Mouse (Mus musculus) hindbrain, embryonic 15.5 days (tissue): ENCODE data around the gene Myh2. TPM values are rescaled to one million over a fixed set of nuclear protein-coding genes. Genes with fewer than 3 reads are reported as not detected.

Experiments
- ATAC-seq: fragments of 200-750 bp; cut with Nextera tagmentation; 2 replicates; pipeline ENCODE4 v1.8.0; 2017; ENCODE audit warnings: low read depth, moderate number of reproducible peaks, moderate TSS enrichment; ENCODE audit not compliant: low FRiP score
- H3K27ac ChIP-seq: fragments of 300-500 bp; sonication (generic); replicated peaks from 2 replicates; pipeline ENCODE4 v1.5.1; 2015; ENCODE audit warnings: mild to moderate bottlenecking, inconsistent platforms
- H3K27me3 ChIP-seq: fragments of 300-500 bp; sonication (generic); 2 replicates; pipeline ENCODE4 v1.6.1; 2015; ENCODE audit warnings: control low read depth, inconsistent platforms
- H3K36me3 ChIP-seq: fragments of 300-500 bp; sonication (generic); 2 replicates; pipeline ENCODE4 v1.6.1; 2015; ENCODE audit warnings: control low read depth, inconsistent platforms
- H3K4me1 ChIP-seq: fragments of 300-500 bp; sonication (generic); replicated peaks from 2 replicates; pipeline ENCODE4 v1.6.1; 2015; ENCODE audit warnings: control low read depth, inconsistent platforms
- H3K4me2 ChIP-seq: fragments of 300-500 bp; sonication (generic); 2 replicates; pipeline ENCODE4 v1.6.1; 2015; ENCODE audit warnings: moderate library complexity, mild to moderate bottlenecking, inconsistent platforms
- H3K4me3 ChIP-seq: fragments of 300-500 bp; sonication (generic); 2 replicates; pipeline ENCODE4 v1.5.1; 2015; ENCODE audit warnings: mild to moderate bottlenecking, inconsistent platforms
- H3K9ac ChIP-seq: fragments of 300-500 bp; sonication (generic); 2 replicates; pipeline ENCODE4 v1.6.1; 2015; ENCODE audit warnings: inconsistent platforms
- H3K9me3 ChIP-seq: fragments of 300-500 bp; sonication (generic); 2 replicates; pipeline ENCODE4 v1.6.1; 2016; ENCODE audit warnings: control low read depth, inconsistent platforms
- WGBS: fragments of 180-500 bp; shearing (Covaris S2); methylation state at CpG from one replicate; pipeline ENCODE4 v1.1.7; 2015; 5-methylcytosine and 5-hydroxymethylcytosine counted together
- polyA plus RNA-seq: library from polyadenylated mRNA; unstranded; fragments of >200 nt; fragmentation: Nextera tagmentation; extraction: Ambion mirVana; gene quantifications from 2 replicates; pipeline ENCODE4 v1.2.1, GENCODE M21; 2015

The Myh2 gene
- polyA plus RNA-seq, 1 experiment from 2014 or later = 0.29 TPM

DNA sequence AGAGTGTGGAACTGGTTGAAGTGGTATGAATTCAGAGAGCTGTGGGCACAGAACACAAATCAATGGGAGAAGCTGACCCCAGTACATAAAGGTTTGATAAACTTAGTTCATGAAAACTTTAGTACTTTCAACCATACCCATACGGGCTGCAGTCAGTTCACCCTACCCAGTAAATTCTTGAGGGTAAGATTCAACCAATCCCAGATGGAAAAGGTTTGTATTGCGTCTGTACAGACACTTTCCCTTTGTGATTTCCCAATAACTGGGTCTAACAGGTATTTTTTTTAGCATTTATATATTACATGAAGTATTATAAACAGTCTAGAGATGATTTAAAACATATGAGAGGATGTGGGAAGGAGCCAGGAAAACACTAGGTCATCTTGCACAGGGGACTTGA is 15.2 kb upstream of the Myh2 start:
- Histone ChIP-seq H3K27me3 (no peaks in the 10 kb centered on the region), H3K9ac (no peak overlapping the region), H3K36me3 (no peaks in the 10 kb centered on the region), H3K4me2 (no peak overlapping the region), H3K27ac (no peak overlapping the region), H3K9me3 (no peaks in the 10 kb centered on the region), H3K4me3 (no peak overlapping the region), H3K4me1 (0 out of 2 replicates have a peak, but pooled peaks cover 6% of the 10 kb centered on the region)
- WGBS = 95% methylated on average over 2 of the region's 2 CpGs
- no peak for ATAC-seq

DNA sequence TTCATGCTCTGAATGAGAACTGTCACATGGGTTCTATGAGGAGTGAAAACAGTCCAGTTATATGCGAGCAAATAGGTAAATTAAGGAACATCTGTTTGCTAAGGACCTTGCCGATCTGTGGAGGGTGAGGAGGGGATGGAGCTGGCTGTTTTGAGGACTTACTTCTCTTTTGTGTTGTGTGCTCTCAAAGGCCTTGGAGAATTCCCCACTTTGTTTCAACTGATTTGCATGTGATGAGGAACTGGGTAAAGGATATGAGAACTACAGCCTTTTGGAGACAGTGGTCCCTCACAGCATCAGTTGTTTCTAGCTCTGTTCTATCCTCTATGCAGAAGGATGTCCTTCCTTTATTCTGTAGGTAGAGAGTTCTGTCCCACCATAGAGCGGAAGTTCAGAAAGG is 10.7 kb upstream of the Myh2 start:
- Histone ChIP-seq H3K36me3 (no peaks in the 10 kb centered on the region), H3K9me3 (no peaks in the 10 kb centered on the region), H3K27ac (no peak overlapping the region), H3K27me3 (no peaks in the 10 kb centered on the region), H3K4me2 (no peak overlapping the region), H3K4me3 (no peak overlapping the region), H3K9ac (no peak overlapping the region), H3K4me1 (no peaks in the 10 kb centered on the region)
- ATAC-seq = no peak
- WGBS = 84% methylated on average over 3 of the region's 3 CpGs

DNA sequence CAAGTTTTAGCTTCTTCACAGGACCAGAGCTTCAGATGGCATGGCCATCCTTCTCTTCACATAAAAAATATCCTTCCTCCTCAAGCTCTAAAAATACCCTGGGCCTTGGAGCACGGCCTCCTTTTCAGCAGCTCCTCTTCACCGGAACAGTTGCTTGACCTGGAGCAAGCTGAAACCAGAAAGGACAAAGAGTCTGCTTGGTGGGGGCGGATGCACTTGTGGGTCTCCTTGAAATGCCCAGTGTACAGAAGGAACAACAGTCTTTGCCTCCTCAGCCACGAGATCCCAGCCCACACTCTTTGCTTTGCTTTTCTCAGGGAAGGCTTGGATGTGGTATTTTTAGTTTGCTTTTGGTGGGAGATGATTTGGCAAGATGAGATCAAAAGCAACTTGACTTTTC is 7.1 kb upstream of the Myh2 start:
- Histone ChIP-seq H3K4me1 (no peaks in the 10 kb centered on the region), H3K9me3 (no peaks in the 10 kb centered on the region), H3K27me3 (no peaks in the 10 kb centered on the region), H3K27ac (no peak overlapping the region), H3K9ac (no peak overlapping the region), H3K36me3 (no peaks in the 10 kb centered on the region), H3K4me2 (no peak overlapping the region), H3K4me3 (no peak overlapping the region)
- 71% methylated on average over 4 of the region's 4 CpGs for WGBS
- no peak for ATAC-seq

DNA sequence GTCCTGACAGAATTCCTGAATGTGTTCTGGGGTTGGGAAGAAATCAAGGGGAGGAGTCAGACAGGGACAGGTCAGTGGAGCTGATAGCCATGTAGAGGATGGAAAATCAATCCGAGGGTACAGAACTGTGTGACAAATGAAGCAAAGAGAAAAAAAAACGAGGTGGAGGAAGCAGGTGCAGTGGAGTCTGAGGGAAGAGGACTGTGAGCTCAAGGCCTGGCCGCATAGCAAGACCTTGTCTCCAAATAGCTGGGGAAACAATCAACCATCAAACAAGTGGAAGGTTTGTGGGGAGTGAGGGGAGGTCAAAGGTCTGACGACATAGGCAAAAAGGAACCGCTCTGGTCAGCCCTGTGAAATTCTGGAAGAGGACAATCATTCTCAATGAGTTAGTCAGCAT is 6.0 kb upstream of the Myh2 start:
- H3K9me3 ChIP-seq = no peaks in the 10 kb centered on the region
- no peak overlapping the region for H3K4me3 ChIP-seq
- H3K4me1 ChIP-seq = no peaks in the 10 kb centered on the region
- ATAC-seq = no peak
- no peak overlapping the region for H3K4me2 ChIP-seq
- WGBS = 55% methylated on average over 5 of the region's 5 CpGs
- no peak overlapping the region for H3K27ac ChIP-seq
- no peak overlapping the region for H3K9ac ChIP-seq
- H3K27me3 ChIP-seq = no peaks in the 10 kb centered on the region
- H3K36me3 ChIP-seq = no peaks in the 10 kb centered on the region

- no peak for ATAC-seq
- no peak overlapping the region for H3K4me3 ChIP-seq
- no peaks in the 10 kb centered on the region for H3K4me1 ChIP-seq
- no peaks in the 10 kb centered on the region for H3K27me3 ChIP-seq
- H3K36me3 ChIP-seq = no peaks in the 10 kb centered on the region
- no peak overlapping the region for H3K27ac ChIP-seq
- H3K9me3 ChIP-seq = no peaks in the 10 kb centered on the region
- H3K9ac ChIP-seq = no peak overlapping the region
- 53% methylated on average over 5 of the region's 5 CpGs for WGBS
- no peak overlapping the region for H3K4me2 ChIP-seq
Measured at GRCm38 (mm10) chr11:67169301-67169700, 1.5 kb upstream of the Myh2 start.

DNA sequence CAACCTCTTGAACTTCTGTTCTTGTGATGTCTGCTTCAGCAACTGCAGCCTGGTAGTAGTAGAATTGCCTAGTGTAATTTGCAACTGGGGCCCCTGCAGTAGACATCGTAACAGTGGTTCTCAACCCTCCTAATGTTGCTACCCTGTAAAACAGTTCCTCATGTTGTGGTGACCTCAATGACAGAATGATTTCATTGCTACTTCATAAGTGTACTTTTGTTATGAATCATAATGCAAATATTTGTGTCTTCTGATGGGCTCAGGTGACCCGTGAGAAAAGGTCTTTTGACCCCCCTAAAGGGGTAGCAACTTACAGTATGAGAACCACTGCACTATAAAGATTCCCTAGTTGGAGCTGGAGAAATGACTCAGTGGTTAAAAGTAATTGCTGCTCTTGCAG is 1.6 kb downstream of the Myh2 start:
- H3K4me3 ChIP-seq = no peak overlapping the region
- H3K4me2 ChIP-seq = no peak overlapping the region
- H3K4me1 ChIP-seq = no peaks in the 10 kb centered on the region
- H3K36me3 ChIP-seq = no peaks in the 10 kb centered on the region
- no peak for ATAC-seq
- H3K27ac ChIP-seq = no peak overlapping the region
- H3K9me3 ChIP-seq = no peaks in the 10 kb centered on the region
- no peaks in the 10 kb centered on the region for H3K27me3 ChIP-seq
- 96% methylated on average over 2 of the region's 2 CpGs for WGBS
- H3K9ac ChIP-seq = no peak overlapping the region

GRCm38 (mm10) chr11:67176376-67176775 is 5.5 kb downstream of the Myh2 start:
- WGBS = 46% methylated on average over 5 of the region's 5 CpGs
- Histone ChIP-seq H3K4me1 (no peaks in the 10 kb centered on the region), H3K9ac (no peak overlapping the region), H3K27me3 (no peaks in the 10 kb centered on the region), H3K9me3 (no peaks in the 10 kb centered on the region), H3K4me3 (no peak overlapping the region), H3K36me3 (no peaks in the 10 kb centered on the region), H3K27ac (no peak overlapping the region), H3K4me2 (no peak overlapping the region)
- no peak for ATAC-seq

- no peaks in the 10 kb centered on the region for H3K27me3 ChIP-seq
- H3K36me3 ChIP-seq = no peaks in the 10 kb centered on the region
- 76% methylated on average over 10 of the region's 10 CpGs for WGBS
- no peaks in the 10 kb centered on the region for H3K4me1 ChIP-seq
- H3K9ac ChIP-seq = no peak overlapping the region
- no peak for ATAC-seq
- H3K4me3 ChIP-seq = no peak overlapping the region
- no peak overlapping the region for H3K4me2 ChIP-seq
- H3K27ac ChIP-seq = no peak overlapping the region
- H3K9me3 ChIP-seq = no peaks in the 10 kb centered on the region
Measured at GRCm38 (mm10) chr11:67190316-67190715, 19.5 kb downstream of the Myh2 start.

DNA sequence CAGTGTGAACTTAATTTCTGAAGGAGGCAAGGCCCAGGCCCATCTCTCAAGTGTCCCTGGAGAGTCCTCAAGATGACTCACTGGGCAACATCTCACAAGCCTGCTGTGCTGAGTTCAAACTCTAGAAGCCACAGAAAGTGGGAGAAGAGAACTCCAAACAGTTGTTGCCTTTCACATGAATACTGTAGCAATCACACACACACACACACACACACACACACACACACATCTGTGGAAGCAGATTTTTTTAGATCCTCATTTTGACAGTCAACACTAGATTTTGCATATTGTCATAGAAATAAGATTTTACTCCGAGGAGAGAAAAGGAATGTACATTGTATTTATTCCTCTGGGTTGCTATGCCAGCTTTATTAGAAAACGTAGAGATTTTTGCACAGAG is 20.0 kb downstream of the Myh2 start:
- H3K36me3 ChIP-seq = no peaks in the 10 kb centered on the region
- no peak for ATAC-seq
- H3K4me1 ChIP-seq = no peaks in the 10 kb centered on the region
- no peak overlapping the region for H3K9ac ChIP-seq
- H3K27me3 ChIP-seq = no peaks in the 10 kb centered on the region
- no peak overlapping the region for H3K4me2 ChIP-seq
- no peaks in the 10 kb centered on the region for H3K9me3 ChIP-seq
- H3K27ac ChIP-seq = no peak overlapping the region
- 80% methylated on average over 2 of the region's 2 CpGs for WGBS
- H3K4me3 ChIP-seq = no peak overlapping the region

DNA sequence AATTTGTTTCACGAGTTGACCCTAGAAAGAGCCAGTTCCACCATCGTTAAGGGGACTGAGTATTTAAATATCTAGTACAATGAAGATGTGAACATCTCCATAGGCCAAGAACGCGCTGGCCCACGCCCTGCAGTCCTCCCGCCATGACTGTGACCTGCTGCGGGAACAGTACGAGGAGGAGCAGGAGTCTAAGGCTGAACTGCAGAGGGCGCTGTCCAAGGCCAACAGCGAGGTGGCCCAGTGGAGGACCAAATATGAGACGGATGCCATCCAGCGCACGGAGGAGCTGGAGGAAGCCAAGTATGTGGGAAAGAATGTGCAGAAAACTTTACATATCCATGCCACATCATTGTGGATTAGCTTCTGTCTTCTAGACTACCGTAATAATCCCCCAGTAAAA is 20.7 kb downstream of the Myh2 start:
- WGBS = 90% methylated on average over 14 of the region's 14 CpGs
- no peak for ATAC-seq

GRCm38 (mm10) chr11:67199321-67199720 is 28.5 kb downstream of the Myh2 start:
- ATAC-seq = no peak
- Histone ChIP-seq H3K4me1 (no peaks in the 10 kb centered on the region), H3K27ac (no peak overlapping the region), H3K27me3 (no peaks in the 10 kb centered on the region), H3K9ac (no peak overlapping the region), H3K9me3 (no peaks in the 10 kb centered on the region), H3K4me3 (no peak overlapping the region), H3K36me3 (no peaks in the 10 kb centered on the region), H3K4me2 (no peak overlapping the region)
- 46% methylated on average over 1 of the region's 1 CpGs for WGBS

More for the DNA sequence above, 20.7 kb downstream of the Myh2 start:
- Histone ChIP-seq H3K4me1 (no peaks in the 10 kb centered on the region), H3K4me3 (no peak overlapping the region), H3K9ac (no peak overlapping the region), H3K36me3 (no peaks in the 10 kb centered on the region), H3K9me3 (no peaks in the 10 kb centered on the region), H3K27me3 (no peaks in the 10 kb centered on the region), H3K27ac (no peak overlapping the region), H3K4me2 (no peak overlapping the region)

DNA sequence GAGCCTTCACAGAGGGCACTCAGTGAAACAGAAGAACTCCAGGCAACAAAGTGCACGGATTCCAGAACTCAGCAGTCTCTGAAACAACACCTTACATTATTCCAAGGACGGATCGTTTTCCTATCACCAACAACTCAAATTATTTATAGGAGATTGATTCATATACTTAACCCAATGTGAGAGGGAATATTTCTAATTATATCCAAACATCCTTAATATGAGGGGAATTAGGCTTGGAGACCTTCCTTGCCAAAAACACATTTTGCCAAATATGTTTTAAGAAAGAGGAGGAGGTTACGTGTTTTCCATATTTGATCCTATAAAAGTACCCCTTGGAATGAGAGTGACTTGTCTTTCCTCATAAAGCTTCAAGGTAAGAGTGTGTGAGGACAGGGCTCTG is 28.9 kb downstream of the Myh2 start, which contains the start of gene Myh1:
TSS of gene Myh1 (plus strand) at position 301 of the 400 bp plus-strand sequence.
- Histone ChIP-seq H3K4me1 (no peaks in the 10 kb centered on the region), H3K4me2 (no peak within 1 kb of the TSS), H3K4me3 (no peak within 1 kb of the TSS), H3K9me3 (no peaks in the 10 kb centered on the region), H3K27ac (no peak within 1 kb of the TSS), H3K36me3 (no peaks in the 10 kb centered on the region), H3K27me3 (no peaks in the 10 kb centered on the region), H3K9ac (no peak within 1 kb of the TSS)
- 73% methylated on average over 4 of the region's 4 CpGs for WGBS
- ATAC-seq = no peak

GRCm38 (mm10) chr11:67204766-67205165 is 33.9 kb downstream of the Myh2 start:
- H3K9ac ChIP-seq = no peak overlapping the region
- no peak overlapping the region for H3K27ac ChIP-seq
- no peak overlapping the region for H3K4me2 ChIP-seq
- no peaks in the 10 kb centered on the region for H3K27me3 ChIP-seq
- H3K4me3 ChIP-seq = no peak overlapping the region
- H3K36me3 ChIP-seq = no peaks in the 10 kb centered on the region
- WGBS = 76% methylated on average over 3 of the region's 3 CpGs
- H3K9me3 ChIP-seq = no peaks in the 10 kb centered on the region
- ATAC-seq = no peak
- no peaks in the 10 kb centered on the region for H3K4me1 ChIP-seq
